Mouse (Mus musculus): ENCODE measurements around the gene Troap.
"Not testable (repeated sequence)": the region's sequence is repeated elsewhere in the genome, so short reads cannot be mapped to it uniquely, and the experiment has no call there.

The Troap gene

DNA sequence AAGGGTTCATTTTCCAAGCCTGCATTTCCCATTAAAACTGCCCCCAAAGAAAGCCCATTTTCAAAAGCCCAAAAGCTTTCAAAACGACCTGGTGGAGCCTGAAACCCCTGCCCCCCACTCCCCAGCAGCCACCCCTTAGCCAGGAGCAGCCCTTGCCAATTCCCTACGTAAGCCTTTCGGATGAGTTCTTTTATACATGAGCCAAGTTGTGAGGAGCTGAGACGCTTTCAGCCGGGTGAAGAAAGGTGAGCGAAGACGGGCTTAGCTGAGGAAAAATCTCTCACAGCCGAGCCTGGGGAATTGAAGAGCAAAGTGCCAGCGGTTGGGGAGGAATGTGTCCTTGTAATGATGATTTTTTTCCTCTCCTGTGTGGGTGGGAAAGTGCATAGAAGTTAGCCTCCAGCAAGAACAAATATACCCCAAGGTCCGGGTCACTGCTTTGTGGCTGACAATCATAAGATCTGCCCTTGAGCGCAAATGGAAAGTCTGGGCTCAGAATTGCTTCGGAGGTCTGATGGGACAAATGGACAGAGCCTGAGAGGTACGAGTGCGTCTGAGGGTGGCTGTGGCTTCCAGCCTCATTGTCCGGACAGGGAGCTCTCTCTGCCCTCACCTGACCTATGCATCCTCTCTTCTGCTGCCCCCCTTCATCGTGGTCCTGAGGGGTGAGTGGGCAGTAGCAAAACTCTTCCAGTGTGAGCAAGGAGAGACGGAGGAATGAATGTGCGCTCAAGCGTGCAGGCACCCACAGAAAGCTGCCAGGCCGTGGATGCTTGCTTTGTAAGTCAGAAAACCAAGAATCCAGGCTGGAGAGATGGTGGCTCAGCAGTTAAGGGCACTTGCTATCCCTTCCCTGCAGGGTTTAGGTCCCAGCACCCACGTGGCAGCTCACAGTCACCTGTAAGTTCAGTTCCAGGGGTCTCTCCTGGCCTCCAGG lies 33.2 kb upstream of the Troap start:
- DNase-seq, result no peak

DNA sequence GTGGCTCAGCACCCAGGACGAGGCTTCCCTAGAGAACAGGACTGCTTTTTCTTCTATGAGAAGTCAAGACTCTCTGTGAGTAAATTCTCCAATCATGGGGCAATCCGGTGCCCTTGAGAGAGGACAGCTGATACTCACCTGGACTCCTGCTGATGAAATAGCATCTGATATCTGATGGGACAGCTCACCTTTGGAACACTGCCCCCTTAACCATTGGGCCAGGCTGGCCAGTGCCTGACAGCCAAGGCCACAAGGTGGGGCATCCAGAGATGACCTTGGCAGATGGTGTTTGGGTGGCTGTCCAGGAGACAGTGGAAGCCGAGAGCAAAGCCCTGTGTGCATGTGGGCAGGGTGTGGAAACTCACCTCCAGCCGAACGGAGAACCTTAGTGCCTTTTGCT lies 32.0 kb upstream of the Troap start:
- DNase-seq, result no peak

DNA sequence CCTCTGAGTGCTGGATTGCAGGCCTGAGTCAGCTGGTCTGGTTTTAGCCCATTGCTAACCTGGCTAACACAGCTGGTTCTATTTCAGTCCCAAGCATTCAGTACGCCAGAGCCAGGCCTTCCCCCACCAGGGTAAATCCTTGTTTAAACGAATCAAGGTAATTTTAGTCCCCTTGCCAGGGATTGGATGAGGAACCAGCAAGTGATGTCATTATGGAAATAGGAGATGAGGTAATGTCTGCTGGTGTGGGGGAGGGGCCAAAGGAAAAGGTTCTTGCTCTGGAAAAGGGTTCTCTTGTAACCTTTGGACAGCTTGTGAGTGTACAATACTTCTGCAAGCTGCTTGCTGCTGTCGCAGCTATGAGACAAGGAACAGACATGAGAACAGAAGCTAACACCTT lies 29.5 kb upstream of the Troap start:
- DNase-seq, result peak; percentile 62

DNA sequence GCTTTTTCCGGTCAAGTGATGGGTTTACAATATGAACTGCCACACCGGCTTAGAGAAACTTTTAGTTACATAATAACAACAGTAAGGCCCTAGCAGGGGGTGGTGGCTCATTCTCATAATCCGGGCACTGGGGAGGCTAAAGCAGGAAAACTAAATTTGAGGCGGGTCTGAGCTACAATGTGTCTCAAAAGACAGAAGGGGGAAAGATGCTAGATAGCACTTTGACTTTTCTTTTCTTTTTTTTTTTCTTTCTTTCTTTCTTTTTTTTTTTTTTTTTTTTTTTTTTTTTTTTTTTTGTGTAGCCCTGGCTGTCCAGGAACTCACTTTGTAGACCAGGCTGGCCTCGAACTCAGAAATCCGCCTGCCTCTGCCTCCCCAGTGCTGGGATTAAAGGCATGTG lies 28.6 kb upstream of the Troap start:
- not testable (repeated sequence) for DNase-seq

DNA sequence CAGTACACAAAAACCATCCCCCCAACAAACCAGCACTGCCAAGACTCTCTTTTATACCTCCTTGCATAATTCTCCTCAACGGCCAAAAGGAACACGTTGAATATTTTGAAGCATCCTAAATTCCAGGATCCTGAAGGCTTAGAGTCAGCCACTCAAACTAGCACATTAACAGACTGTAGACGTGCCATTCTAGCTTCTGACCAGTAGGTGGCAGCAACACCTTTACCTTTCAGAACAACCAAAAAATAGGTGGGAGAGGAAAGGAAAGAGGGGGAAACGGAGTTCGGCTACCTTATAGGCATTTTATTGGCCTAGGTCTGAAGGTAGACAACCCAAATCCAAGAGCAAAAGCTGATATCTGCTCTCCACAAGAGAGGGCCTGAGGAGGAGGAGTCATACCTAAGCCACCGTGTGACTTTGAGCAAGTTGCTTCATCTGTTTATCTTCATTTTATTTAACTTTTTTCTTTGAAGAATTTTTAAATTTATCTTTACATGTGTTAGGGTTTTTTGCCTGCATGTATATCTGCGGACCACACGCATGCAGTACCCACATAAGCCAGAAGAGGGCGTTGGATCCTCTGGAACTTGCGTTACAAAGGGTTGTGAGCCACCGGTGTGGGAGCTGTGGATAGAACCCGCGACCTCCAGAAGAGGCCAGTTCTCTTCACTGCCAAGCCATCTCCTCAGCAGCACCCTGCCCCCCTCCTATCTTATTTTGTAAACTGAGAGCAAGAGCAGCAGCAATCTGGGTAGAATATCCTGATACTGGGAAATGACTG lies 24.7 kb upstream of the Troap start:
- DNase-seq, result peak; percentile 59

DNA sequence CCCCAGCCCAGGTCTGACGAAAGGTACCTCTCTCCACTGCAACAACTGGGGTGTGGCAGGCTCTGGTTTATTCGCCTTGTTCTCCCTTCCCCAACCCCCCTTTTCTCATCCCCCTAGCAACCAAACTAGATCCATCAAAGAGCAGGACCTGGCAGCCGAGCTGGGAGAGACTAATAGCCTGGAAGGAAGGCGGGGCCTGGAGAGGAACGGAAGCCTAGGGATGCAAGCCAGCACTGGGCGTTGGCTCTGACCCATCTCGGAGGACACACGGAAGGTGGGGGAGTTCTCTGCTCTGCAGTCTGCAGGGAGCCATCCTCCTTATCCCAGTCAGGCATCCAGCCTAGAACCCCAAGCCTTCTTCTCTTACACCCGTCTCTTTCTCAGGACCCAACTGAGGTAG lies 21.0 kb upstream of the Troap start:
- DNase-seq, result no peak

DNA sequence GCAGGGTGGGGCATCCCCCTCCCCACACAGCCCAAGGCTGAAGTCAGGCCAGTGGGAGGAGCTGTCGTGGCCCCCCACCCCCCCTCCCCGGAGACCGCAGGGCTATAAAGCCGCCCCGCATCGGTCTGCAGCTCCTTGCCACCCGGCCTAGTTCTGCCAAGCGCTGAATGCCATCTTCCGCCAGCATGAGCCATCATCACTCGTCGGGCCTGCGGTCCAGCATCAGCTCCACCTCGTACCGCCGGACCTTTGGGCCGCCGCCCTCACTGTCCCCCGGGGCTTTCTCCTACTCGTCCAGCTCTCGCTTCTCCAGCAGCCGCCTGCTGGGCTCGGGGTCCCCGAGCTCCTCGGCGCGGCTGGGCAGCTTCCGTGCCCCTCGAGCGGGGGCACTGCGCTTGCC lies 19.3 kb upstream of the Troap start, which contains the start of gene Prph:
Gene Prph (plus strand): TSS at position 135 of the 400 bp plus-strand sequence.
- no peak for DNase-seq

DNA sequence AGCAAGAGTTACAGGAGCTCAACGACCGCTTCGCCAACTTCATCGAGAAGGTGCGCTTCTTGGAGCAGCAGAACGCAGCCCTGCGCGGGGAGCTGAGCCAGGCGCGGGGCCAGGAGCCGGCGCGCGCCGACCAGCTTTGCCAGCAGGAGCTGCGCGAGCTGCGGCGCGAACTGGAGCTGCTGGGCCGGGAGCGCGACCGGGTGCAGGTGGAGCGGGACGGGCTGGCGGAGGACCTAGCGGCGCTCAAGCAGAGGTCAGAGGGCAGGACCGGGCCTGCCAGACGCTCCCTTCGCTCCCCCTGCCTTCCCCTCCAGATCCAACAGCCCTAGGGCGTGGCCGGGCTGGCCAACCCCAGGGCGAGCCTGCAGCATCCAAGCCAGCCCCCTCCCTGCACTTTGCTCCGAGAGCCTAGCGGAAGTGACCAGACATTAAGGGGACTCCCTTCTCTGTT lies 18.8 kb upstream of the Troap start:
- DNase-seq, result peak; percentile 48

DNA sequence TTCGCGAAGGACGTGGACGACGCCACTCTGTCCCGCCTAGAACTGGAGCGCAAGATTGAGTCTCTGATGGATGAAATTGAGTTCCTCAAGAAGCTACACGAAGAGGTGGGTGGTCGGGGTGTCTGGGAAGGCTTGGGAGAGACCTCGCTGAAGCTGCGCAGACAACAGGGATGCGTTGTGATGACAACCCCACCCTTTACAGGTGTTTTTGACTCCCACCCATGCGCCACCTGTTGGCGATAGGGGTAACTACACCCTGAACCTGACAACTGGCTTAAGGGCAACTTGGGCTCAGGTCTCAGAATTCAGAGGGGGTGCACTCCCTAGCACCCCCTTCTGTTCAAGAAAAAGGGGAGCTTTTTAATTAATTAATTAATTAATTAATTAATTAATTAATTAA lies 18.0 kb upstream of the Troap start:
- peak; percentile 46 for DNase-seq

DNA sequence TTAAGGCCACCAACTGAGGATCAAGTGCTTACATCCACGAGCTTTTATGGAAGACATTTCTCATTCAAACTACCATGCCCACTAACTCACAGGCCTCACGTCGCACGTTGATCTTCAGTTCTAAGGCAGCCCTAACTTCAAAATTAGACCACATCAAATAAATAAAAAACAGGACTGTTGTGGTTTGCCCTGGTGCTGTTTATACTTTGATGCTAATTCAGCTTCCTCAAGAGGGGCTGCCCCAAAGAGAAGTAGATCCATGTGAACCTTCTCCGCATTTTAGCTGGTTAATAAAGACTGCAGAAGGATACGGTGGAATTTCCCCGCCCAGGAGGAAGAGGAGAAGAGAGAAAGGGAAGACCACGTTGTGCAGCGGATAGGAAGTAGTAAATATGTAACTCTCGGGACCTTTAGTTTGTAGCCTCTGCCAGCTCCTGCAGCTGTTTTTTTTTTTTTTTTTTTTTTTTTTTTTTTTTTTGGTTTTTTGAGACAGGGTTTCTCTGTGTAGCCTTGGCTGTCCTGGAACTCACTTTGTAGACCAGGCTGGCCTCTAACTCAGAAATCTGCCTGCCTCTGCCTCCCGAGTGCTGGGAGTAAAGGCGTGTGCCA lies 8.7 kb upstream of the Troap start:
- no peak for DNase-seq

DNA sequence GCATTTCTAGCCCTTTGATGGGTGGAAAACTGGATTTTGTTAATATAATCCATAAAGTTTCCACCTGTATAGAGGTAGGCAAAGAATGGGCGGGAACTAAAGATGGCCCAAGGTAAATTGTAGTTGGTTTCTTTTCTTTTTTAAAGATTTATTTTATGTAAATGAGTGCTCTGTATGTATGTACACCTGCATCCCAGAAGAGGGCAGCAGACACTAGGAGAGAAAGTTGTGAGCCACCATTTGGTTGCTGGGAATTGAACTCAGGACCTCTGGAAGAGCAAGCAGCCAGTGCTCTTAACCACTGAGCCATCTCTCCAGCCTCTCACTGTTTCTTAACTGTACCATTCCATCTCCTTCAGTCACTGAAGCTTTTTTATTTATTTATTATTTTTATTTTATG lies 2.4 kb upstream of the Troap start:
- DNase-seq, result no peak

DNA sequence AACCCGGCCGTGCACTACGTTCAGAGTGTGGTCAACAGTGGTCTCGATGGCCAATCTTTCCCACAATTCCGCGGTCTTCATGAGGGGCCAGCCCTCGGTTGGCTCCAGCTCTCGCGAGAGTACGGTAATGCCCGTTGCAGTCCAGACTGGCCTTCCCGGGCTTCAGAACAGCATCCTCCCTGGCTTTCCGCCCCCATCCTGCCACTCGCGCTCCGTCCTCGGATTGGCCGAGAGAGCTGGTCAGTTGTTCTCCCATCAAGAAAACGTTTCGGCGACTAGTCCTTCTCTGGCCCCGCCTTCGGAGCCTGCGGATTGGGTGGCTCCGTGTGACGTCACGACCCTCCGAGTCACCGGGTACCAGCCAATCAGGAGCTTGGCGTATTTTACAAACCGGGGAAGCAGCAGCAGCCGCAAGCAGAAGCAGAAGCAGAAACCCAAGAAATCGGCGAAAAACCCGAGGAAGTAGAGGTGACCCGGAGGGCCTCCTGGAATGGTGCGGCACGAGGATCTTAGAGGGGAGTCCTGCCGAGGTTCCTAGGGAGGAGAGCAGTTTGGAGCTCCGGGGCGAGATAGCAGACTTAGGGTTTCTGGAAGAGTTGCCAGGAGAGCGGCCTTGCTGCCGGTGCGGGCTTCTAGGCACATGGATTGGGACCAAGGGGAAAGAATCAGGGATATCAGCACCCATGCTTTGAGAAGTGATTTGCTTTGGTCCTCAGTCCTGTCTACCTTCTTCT lies 392 bp downstream of the Troap start:
- peak; percentile 99 for DNase-seq

DNA sequence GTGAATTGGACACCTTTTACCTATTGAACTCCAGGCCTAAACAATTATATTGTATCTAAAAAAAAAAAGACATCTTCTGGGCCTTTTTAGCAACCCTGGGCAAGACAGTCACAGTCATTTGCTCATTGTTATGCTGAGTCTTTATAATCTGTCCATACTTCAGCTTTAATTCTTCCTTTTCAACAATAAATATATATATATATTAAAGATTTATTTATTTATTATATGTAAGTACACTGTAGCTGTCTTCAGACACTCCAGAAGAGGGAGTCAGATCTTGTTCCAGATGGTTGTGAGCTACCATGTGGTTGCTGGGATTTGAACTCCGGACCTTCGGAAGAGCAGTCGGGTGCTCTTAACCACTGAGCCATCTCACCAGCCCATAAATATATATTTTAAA lies 1.6 kb downstream of the Troap start:
- not testable (repeated sequence) for DNase-seq

DNA sequence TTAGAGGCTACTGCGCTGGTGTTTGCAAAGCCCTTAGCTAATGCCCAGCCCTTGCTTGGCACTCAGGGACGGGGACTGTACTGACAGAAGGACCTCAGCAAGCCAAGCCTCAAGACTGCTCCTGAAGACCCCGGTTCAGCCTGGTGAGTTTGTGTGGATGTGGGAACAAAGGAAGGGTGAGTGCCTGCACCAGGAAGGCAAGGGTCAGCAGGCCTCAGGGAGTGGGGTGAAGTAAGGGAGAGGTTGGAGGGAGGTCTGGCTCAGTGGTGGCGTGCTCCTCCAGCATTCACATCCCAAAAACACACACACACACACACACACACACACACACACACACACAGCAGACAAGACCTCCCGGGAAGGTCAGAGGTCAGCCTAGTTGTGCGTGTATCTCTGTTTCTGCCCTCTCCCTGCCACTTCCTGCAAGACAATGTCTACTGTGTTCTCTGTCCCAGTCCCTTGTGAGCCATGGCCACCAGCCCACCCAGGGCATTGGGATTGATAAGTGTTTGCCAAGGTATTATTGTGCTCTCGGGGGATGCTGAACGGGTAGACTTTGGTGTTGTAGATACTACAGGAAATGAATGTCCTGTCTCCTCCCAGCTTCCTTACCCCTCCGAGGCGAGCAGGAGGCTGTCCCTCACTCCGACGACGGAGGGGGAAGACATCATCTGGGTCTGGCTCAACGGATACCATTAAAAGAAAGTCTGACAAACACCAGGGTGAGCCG lies 4.0 kb downstream of the Troap start:
- DNase-seq, result no peak

DNA sequence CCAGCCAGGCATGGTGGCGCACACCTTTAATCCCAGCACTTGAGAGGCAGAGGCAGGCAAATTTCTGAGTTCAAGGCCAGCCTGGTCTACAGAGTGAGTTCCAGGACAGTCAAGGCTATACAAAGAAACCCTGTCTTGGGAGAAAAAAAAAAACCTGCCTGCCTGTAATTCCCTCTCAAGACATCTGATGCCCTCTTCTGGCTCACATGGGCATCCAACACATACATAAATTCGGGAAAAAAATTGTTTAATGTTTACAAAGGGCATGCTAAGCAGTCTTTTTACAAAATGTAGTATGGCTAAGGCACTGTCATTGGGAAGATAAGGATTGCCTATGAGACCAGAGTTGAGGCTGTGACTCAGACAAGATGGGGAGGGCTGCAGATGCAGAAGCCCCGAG lies 5.4 kb downstream of the Troap start:
- no peak for DNase-seq

DNA sequence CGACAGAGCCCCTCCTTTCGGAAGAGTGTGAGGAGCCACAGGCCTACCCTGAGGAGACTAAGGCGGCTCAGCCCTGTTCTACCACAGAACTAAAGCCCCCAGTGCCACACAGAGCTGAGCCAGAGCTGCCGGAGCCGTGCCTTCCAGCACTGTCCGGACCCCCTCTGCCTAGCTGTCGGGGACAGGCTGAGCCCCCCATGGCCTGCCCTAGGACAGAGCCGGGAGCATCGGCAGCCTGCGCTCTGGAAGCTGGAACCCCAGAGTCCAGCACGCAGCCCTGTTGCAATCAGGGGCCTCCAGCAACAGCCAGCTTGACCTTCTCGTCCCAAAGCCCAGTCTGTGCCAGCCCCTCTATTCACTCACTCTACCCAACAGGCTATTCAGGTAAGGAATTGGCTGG lies 7.9 kb downstream of the Troap start:
- no peak for DNase-seq

DNA sequence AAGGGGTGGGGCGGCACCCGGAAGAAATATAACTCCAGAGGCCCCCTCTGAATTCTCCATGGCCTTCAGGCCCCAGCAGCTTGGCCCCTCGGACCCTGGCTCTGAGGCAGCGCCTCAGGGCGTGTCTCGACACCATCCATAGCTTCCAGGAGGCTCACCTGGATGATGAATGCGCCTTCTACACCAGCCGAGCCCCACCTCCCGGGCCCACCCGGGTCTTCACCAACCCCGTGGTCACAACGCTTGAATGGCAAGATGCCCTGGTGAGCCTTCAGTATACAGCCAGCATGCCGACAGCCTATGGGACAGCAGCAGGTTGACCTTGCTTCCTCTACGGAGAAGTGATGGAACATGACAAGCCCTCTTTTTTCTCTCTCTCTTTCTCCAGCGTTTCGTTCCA lies 8.5 kb downstream of the Troap start:
- no peak for DNase-seq

DNA sequence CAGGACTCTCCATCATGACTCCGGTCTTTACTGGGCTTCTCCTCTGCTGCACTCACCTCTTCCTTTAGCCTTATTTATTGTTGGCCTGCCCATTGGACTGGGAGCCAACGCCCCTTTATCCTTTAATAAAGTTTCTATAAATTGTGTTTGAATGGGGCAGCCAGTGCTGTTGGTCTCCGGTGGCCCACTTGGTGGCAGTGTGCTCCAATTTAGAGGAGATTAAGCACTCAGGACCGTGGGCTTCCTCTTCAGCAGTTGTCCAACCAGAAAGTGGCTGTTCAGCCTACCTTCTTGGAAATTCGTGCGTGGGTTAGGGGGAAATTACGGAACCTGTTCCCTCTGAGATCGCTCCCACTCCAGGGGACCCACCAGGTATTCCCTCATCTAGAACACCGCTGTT lies 8.9 kb downstream of the Troap start:
- peak; percentile 73 for DNase-seq

DNA sequence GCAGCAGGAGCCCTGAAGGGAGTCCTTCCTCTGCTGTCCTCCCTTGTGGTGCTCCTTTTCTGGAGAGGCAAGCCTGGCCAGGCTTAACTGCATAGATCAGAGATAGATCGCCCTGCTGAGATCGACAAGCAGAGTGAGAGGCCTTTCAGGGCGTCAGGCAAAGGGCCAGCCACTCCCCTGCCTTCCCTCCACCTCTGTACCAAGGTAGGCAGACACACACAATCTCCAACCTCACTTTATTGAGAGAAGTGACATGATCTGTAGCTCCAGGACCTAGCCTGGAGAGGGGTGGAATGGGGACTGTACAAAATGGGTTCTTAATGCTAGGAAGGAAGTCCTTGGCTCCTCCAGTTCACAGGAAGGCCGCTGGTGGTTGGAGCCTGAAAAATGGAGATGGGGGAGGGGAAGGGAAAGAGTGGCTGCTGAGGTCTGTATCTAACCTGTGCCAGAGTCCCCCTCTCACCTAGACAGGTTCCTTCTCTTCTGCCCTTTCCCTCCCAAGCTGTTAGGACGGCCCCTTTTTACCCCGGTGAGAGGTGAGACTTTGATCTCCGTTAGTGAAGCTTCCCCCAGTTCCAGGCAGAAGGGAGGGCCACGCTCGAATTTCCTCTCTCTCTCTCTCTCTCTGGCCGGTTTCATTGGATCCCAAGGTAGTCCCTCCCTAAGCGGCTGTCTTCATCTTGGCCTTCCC lies 9.6 kb downstream of the Troap start:
- no peak for DNase-seq

DNA sequence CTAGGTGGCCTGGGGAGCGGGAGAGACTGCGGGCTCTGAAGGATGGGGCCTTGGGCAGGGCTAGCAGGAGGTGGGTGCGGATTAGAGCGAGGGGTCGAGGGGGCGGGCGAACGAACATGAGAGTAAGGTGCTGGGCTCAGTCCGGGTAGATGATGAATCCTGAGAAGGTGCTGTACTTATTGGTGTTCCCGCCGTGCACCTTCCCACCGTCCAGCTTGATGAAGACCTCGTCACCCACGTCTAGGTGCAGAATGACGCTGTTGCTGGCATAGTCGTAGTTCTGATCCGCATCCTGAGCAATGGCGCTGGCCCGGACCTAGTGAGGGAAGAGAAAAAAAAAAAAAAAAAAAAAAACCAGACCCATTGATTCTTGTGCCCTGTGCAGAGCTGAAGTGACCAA lies 10.2 kb downstream of the Troap start:
- DNase-seq, result no peak

DNA sequence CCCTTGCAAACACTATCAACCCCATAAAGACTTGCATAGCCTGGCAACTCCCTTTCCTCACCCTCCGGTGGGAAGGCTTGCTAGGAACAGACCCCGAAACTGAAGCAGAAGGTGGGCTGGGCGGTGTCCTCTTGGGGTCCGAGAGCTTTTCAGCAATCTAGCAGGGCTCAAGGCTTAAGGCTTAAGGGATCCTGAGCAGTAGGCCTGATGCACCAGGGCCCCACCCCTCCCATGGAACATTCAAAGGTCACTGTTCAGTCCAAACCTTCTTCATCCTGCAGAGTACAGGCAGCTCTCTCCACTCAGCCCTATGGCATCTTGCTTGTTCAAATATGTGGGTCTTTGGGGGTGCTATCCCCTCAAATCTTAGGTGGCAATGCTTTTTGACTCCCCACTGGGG lies 11.6 kb downstream of the Troap start:
- no peak for DNase-seq
